7 mouse cellular contexts compared by ENCODE assay signal in genomic region chr7:62209117-62209700, GRCm38 (mm10).
DNase-seq lines count a peak whose midpoint lies in the region; ATAC-seq and TF ChIP-seq lines count a peak whose summit lies in the region.

No protein-coding gene starts in this region.

- no peaks in the 10 kb centered on the region for H3K4me1 ChIP-seq in E14TG2a.4 (replicated peaks; ENCODE audit: low read depth, low read length)
- H3K4me1 ChIP-seq in embryonic facial prominence, embryonic 11.5 days (ENCODE audit: control insufficient read depth, insufficient read depth, low read length), result no peaks in the 10 kb centered on the region
- no peaks in the 10 kb centered on the region for H3K4me1 ChIP-seq in hindbrain, postnatal 0 days (ENCODE audit: insufficient read depth, low read length)
- no peaks in the 10 kb centered on the region for H3K4me1 ChIP-seq in limb, embryonic 13.5 days

- TF ChIP-seq CTCF in E14TG2a.4 (conservative IDR thresholded peaks at IDR 0.05; ENCODE audit: low read length), result peak; percentile 12
- TF ChIP-seq CTCF in hindbrain, postnatal 0 days (IDR thresholded peaks at IDR 0.05; ENCODE audit: low read depth), result peak; percentile 71

- no peaks in the 10 kb centered on the region for H3K36me3 ChIP-seq in E14TG2a.4 (ENCODE audit: insufficient read depth, low read length)
- H3K36me3 ChIP-seq in embryonic facial prominence, embryonic 11.5 days (replicated peaks; ENCODE audit: control insufficient read depth, insufficient read depth, low read depth, low read length), result no peaks in the 10 kb centered on the region
- no peaks in the 10 kb centered on the region for H3K36me3 ChIP-seq in hindbrain, postnatal 0 days (ENCODE audit: insufficient read depth, low read length)
- no peaks in the 10 kb centered on the region for H3K36me3 ChIP-seq in limb, embryonic 13.5 days

- peak; percentile 72 for ATAC-seq in embryonic facial prominence, embryonic 11.5 days (replicated peaks; ENCODE audit: insufficient number of reproducible peaks, low FRiP score, low TSS enrichment, low read depth)
- peak; percentile 93 for ATAC-seq in hindbrain, postnatal 0 days
- ATAC-seq in limb, embryonic 13.5 days (ENCODE audit: low FRiP score, low read depth), result peak; percentile 83

- no peak overlapping the region for H3K4me2 ChIP-seq in embryonic facial prominence, embryonic 11.5 days (ENCODE audit: low read depth, low read length)
- peak overlapping the region; percentile 43 for H3K4me2 ChIP-seq in hindbrain, postnatal 0 days (ENCODE audit: low read depth, low read length)
- H3K4me2 ChIP-seq in limb, embryonic 13.5 days (replicated peaks), result peak overlapping the region; percentile 45

- peak overlapping the region; percentile 55; the same call in 1 of the 2 replicates for H3K9ac ChIP-seq in embryonic facial prominence, embryonic 11.5 days (replicated peaks; ENCODE audit: low read length)
- H3K9ac ChIP-seq in hindbrain, postnatal 0 days (replicated peaks; ENCODE audit: low read length), result 0 out of 2 replicates have a peak overlapping the region, but pooled peaks have one; percentile 47
- peak overlapping the region; percentile 50; the same call in 1 of the 2 replicates for H3K9ac ChIP-seq in limb, embryonic 13.5 days

- WGBS in embryonic facial prominence, embryonic 11.5 days, result 29% methylated on average over 12 of the region's 12 CpGs
- WGBS in hindbrain, postnatal 0 days, result 34% methylated on average over 12 of the region's 12 CpGs
- WGBS in limb, embryonic 13.5 days, result 36% methylated on average over 12 of the region's 12 CpGs

- H3K27me3 ChIP-seq in E14TG2a.4 (ENCODE audit: insufficient read depth, low read length), result no peaks in the 10 kb centered on the region
- H3K27me3 ChIP-seq in embryonic facial prominence, embryonic 11.5 days (ENCODE audit: control insufficient read depth, insufficient read depth, low read length), result no peaks in the 10 kb centered on the region
- H3K27me3 ChIP-seq in hindbrain, postnatal 0 days (ENCODE audit: insufficient read depth, low read length), result no peaks in the 10 kb centered on the region
- no peaks in the 10 kb centered on the region for H3K27me3 ChIP-seq in limb, embryonic 13.5 days

- peak; percentile 26 for DNase-seq in Muller cell, postnatal 12 days (ENCODE audit: inconsistent ontology term)
- DNase-seq in embryonic facial prominence, embryonic 11.5 days (ENCODE audit: low spot score), result peak; percentile 72
- peak; percentile 85 for DNase-seq in hindbrain, postnatal 0 days (ENCODE audit: low spot score)
- DNase-seq in right cerebral cortex, adult 18-20 months, result peak; percentile 59
- DNase-seq in thymus, adult 18-20 months, result no peak

- H3K9me3 ChIP-seq in E14TG2a.4 (ENCODE audit: low read length), result no peaks in the 10 kb centered on the region
- H3K9me3 ChIP-seq in embryonic facial prominence, embryonic 11.5 days (replicated peaks; ENCODE audit: control insufficient read depth, low read length), result no peaks in the 10 kb centered on the region
- H3K9me3 ChIP-seq in hindbrain, postnatal 0 days (ENCODE audit: low read length), result no peaks in the 10 kb centered on the region
- H3K9me3 ChIP-seq in limb, embryonic 13.5 days, result no peaks in the 10 kb centered on the region

- H3K4me3 ChIP-seq in E14TG2a.4 (replicated peaks; ENCODE audit: low read length), result no peak overlapping the region
- H3K4me3 ChIP-seq in embryonic facial prominence, embryonic 11.5 days (ENCODE audit: low read depth, low read length), result peak overlapping the region; percentile 30
- H3K4me3 ChIP-seq in hindbrain, postnatal 0 days (ENCODE audit: low read length), result peak overlapping the region; percentile 41
- H3K4me3 ChIP-seq in limb, embryonic 13.5 days, result peak overlapping the region; percentile 44

- H3K27ac ChIP-seq in embryonic facial prominence, embryonic 11.5 days (replicated peaks; ENCODE audit: low read depth, low read length), result no peak overlapping the region
- H3K27ac ChIP-seq in hindbrain, postnatal 0 days, result peak overlapping the region; percentile 58; the same call in 1 of the 2 replicates
- H3K27ac ChIP-seq in limb, embryonic 13.5 days, result no peak overlapping the region

Comparison
In these comparisons a context has a peak if more than half of its experiments do, and no peak if none do; other contexts are left out.
1. DNase-seq: peak in Muller cell, postnatal 12 days (single experiment), embryonic facial prominence, embryonic 11.5 days (single experiment), hindbrain, postnatal 0 days (single experiment) and right cerebral cortex, adult 18-20 months (single experiment); none in thymus, adult 18-20 months (0 of 2).
2. Peak in every context shown above with its lines, with median percentiles within 50 percentile points of each other: ATAC-seq and H3K9ac ChIP-seq.